Mouse (Mus musculus) forebrain, embryonic 14.5 days (tissue): ENCODE data around the gene Gm43191. TPM values are rescaled to one million over a fixed set of nuclear protein-coding genes. Genes with fewer than 3 reads are reported as not detected.
"Not testable (repeated sequence)": the region's sequence is repeated elsewhere in the genome, so short reads cannot be mapped to it uniquely, and the experiment has no call there.

ENCODE experiments used
- ATAC-seq: fragments of 200-750 bp; cut with Nextera tagmentation; 2 replicates; pipeline ENCODE4 v1.8.0; 2017; ENCODE audit warnings: mild to moderate bottlenecking, moderate library complexity
- DNase-seq: peaks from one replicate; pipeline ENCODE4 v3.0.0-alpha.2; 2015; ENCODE audit warnings: low spot score
- H3K27ac ChIP-seq: fragments of 300-500 bp; sonication (generic); 2 replicates; pipeline ENCODE4 v1.5.1; 2014; ENCODE audit warnings: low read depth, mild to moderate bottlenecking, control low read depth, low read length, moderate library complexity
- H3K27me3 ChIP-seq: fragments of 300-500 bp; sonication (generic); replicated peaks from 2 replicates; pipeline ENCODE4 v1.6.1; 2014; ENCODE audit warnings: low read length, control low read depth, mixed read lengths; ENCODE audit not compliant: control insufficient read depth, insufficient read depth
- H3K36me3 ChIP-seq: fragments of 300-500 bp; sonication (generic); 2 replicates; pipeline ENCODE4 v1.6.1; 2014; ENCODE audit warnings: low read length, control low read depth; ENCODE audit not compliant: control insufficient read depth, insufficient read depth
- H3K4me1 ChIP-seq: fragments of 300-500 bp; sonication (generic); 2 replicates; pipeline ENCODE4 v1.6.1; 2014; ENCODE audit warnings: antibody characterized with exemption, low read length, control low read depth; ENCODE audit not compliant: control insufficient read depth, insufficient read depth
- H3K4me2 ChIP-seq: fragments of 300-500 bp; sonication (generic); 2 replicates; pipeline ENCODE4 v1.6.1; 2014; ENCODE audit warnings: mild to moderate bottlenecking, control low read depth, low read length
- H3K4me3 ChIP-seq: fragments of 300-500 bp; sonication (generic); 2 replicates; pipeline ENCODE4 v1.5.1; 2014; ENCODE audit warnings: low read depth, low read length, control low read depth
- H3K9ac ChIP-seq: fragments of 300-500 bp; sonication (generic); 2 replicates; pipeline ENCODE4 v1.6.1; 2014; ENCODE audit warnings: mild to moderate bottlenecking, low read length, control low read depth, moderate library complexity
- H3K9me3 ChIP-seq: fragments of 300-500 bp; sonication (generic); replicated peaks from 2 replicates; pipeline ENCODE4 v1.6.1; 2016; ENCODE audit warnings: low read length, control low read depth, mixed read lengths; ENCODE audit not compliant: control insufficient read depth
- WGBS: fragments of 180-500 bp; shearing (Covaris S2); extraction: QIAGEN DNeasy Blood & Tissue Kit; methylation state at CpG from one replicate; pipeline ENCODE4 v1.1.7; 2014; 5-methylcytosine and 5-hydroxymethylcytosine counted together
- polyA plus RNA-seq: library from polyadenylated mRNA; unstranded; fragments of >200 nt; fragmentation: Nextera tagmentation; extraction: Ambion mirVana; gene quantifications from 2 replicates; pipeline ENCODE4 v1.2.1, GENCODE M21; 2014

Gene Gm43191
- polyA plus RNA-seq, 1 experiment from 2014 or later, result not detected

DNA sequence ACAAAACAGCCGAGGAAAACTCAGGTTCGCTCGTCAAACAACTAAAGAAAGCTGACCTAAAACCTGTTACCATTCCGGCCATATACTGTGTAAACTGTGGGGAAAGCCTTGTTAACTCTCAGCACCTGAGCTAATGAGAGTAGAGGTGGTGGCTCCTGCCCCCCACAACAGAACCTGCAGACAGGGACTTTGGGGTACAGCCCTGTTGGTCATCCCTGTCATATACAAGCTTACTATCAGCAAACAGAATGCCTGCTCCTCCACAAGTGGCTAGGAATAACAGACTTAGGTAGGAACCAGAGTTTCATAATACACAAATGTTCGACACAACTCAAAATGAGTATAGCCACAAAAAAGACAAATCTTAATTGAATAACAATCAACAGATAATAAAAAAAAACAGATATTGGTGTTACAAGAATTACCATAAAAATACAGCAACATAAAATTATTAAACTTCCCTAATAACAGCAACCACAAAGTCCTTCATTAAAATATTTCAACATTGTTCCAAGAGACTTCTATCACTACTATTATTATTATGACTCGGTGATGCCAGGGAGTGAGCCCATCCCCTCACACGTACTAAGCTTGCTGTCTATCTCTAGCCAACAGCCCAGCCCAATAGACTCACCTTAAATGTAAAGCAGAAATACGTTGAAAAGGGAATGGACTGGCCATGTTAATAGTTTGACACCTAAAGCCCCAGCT, 14.1 kb upstream of the Gm43191 start:
- Histone ChIP-seq H3K9me3 (no peaks in the 10 kb centered on the region), H3K27ac (no peak overlapping the region), H3K4me2 (no peak overlapping the region), H3K27me3 (no peaks in the 10 kb centered on the region), H3K4me1 (no peaks in the 10 kb centered on the region), H3K36me3 (no peaks in the 10 kb centered on the region), H3K9ac (no peak overlapping the region), H3K4me3 (no peak overlapping the region)
- no peak for DNase-seq
- 88% methylated on average over 8 of the region's 8 CpGs for WGBS
- ATAC-seq, result no peak

GRCm38 (mm10) chr3:116694312-116694711, 13.3 kb upstream of the Gm43191 start:
- Histone ChIP-seq H3K4me3 (no peak overlapping the region), H3K4me1 (no peaks in the 10 kb centered on the region), H3K27me3 (no peaks in the 10 kb centered on the region), H3K9me3 (no peaks in the 10 kb centered on the region), H3K27ac (no peak overlapping the region), H3K9ac (no peak overlapping the region), H3K4me2 (no peak overlapping the region), H3K36me3 (no peaks in the 10 kb centered on the region)
- ATAC-seq (no peak), DNase-seq (no peak)
- 64% methylated on average over 3 of the region's 3 CpGs for WGBS

- ATAC-seq, H3K4me3 ChIP-seq, H3K27me3 ChIP-seq, H3K9me3 ChIP-seq, DNase-seq, H3K9ac ChIP-seq, H3K36me3 ChIP-seq, H3K4me2 ChIP-seq, H3K27ac ChIP-seq: not testable (repeated sequence)
- H3K4me1 ChIP-seq, result peaks cover 10% of the 10 kb centered on the region
- WGBS, result 92% methylated on average over 9 of the region's 9 CpGs
Measured at GRCm38 (mm10) chr3:116664281-116664680, 16.8 kb downstream of the Gm43191 start.

- Histone ChIP-seq H3K4me2 (peak within 1 kb of the TSS; percentile 63), H3K27ac (peak within 1 kb of the TSS; percentile 94), H3K36me3 (no peaks in the 10 kb centered on the region), H3K9me3 (no peaks in the 10 kb centered on the region), H3K9ac (peak within 1 kb of the TSS; percentile 98), H3K27me3 (no peaks in the 10 kb centered on the region), H3K4me3 (peak within 1 kb of the TSS; percentile 97), H3K4me1 (peaks cover 17% of the 10 kb centered on the region)
- WGBS, result under 1% methylated on average over 39 of the region's 39 CpGs
- ATAC-seq, result peak; percentile 99
- peak; percentile 96 for DNase-seq
Measured at GRCm38 (mm10) chr3:116662463-116662863, 18.6 kb downstream of the Gm43191 start, which contains the start of gene Mfsd14a. Mfsd14a (minus strand) TSS chr3:116662677.

DNA sequence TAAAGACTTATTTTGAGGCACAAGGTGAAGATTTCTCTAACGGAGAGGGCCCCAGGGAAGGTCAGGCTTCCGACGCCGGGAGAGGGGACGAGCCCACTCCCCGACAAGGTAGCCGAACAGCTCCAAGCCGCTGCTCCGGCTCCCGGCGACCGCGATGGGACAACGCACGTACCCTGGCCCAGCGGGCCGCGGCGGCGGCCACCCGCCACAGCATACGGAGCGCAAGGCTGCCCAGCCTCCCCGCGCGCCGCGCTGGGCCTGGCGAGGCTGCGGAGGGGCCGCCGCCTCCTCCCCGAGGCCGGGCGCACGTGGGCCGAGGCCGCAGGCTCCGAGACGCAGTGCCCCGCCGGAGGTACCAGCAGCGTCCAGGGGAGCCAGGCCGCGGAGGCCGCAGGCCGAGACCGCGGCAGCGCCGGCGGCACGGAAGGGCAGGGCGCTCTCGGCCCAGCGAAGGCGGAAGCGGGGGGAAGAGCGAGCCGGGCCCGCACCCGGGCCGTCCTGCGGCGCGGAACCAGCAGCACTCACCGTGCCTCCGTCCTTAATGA, 19.1 kb downstream of the Gm43191 start:
- Histone ChIP-seq H3K27me3 (no peaks in the 10 kb centered on the region), H3K4me3 (peak overlapping the region; percentile 97), H3K4me1 (peaks cover 17% of the 10 kb centered on the region), H3K9ac (peak overlapping the region; percentile 98), H3K27ac (peak overlapping the region; percentile 94), H3K4me2 (peak overlapping the region; percentile 63), H3K9me3 (no peaks in the 10 kb centered on the region), H3K36me3 (no peaks in the 10 kb centered on the region)
- ATAC-seq (peak; percentile 84), DNase-seq (peak; percentile 41)
- WGBS, result under 1% methylated on average over 52 of the region's 68 CpGs

DNA sequence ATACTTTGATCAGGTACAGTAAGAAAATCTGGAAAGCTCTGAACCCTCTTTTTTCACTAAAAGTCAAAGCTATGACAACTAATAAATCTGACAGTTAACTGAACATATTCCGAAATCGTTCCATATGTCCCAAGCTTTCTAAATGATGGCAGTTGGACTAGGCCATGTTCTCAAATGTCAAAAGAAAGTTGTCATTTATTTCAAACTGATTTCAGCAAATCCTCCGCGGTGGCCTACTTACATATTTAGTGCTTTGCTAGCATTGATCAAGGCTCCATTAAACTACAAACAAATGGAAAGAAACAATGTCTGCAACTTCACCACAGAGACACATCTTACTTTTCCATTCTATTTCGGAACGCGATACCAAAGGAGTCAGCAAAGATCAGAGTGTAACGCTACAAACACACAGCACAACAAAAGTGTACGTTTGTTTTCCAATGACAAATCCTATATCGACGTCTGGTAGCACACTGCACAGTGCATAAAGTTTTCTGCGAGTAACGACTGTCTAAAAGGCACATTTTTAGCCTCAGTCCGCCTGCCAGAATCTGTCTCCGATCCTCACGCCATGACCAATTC, 19.7 kb downstream of the Gm43191 start:
- no peaks in the 10 kb centered on the region for H3K9me3 ChIP-seq
- peaks cover 17% of the 10 kb centered on the region for H3K4me1 ChIP-seq
- peak overlapping the region; percentile 63 for H3K4me2 ChIP-seq
- peak overlapping the region; percentile 98 for H3K9ac ChIP-seq
- DNase-seq (peak; percentile 22), ATAC-seq (no peak)
- peak overlapping the region; percentile 94 for H3K27ac ChIP-seq
- H3K36me3 ChIP-seq, result no peaks in the 10 kb centered on the region
- WGBS, result 7% methylated on average over 16 of the region's 16 CpGs
- H3K27me3 ChIP-seq, result no peaks in the 10 kb centered on the region
- peak overlapping the region; percentile 97 for H3K4me3 ChIP-seq

DNA sequence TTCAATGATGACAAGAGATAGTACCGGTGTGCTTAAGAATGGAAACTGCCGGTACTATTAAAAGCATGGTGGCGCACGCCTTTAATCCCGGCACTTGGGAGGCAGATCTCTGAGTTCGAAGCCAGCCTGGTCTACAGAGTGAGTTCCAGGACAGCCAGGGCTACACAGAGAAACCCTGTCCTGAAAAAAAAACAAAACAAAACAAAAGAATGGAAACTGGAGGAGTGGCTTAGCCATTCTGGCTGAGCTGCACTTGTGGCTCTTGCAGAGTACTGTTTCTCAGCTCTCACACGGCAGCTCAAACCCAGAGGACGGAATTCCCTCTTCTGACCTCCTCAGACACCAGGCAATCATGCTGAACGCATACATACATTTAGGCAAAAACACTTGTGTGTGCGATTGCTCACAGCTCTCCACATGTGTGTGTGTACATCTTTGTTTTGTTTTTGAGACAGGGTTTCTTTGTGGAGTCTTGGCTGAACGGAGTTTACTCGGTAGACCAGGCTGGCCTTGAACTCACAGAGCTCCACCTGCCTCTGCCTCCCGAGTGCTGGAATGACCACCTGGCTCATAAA, 21.1 kb downstream of the Gm43191 start:
- no peak overlapping the region for H3K9ac ChIP-seq
- no peak overlapping the region for H3K4me3 ChIP-seq
- no peak overlapping the region for H3K27ac ChIP-seq
- ATAC-seq, result no peak
- no peak for DNase-seq
- no peaks in the 10 kb centered on the region for H3K27me3 ChIP-seq
- peak overlapping the region; percentile 7; the same call in 1 of the 2 replicates for H3K4me2 ChIP-seq
- H3K4me1 ChIP-seq, result peaks cover 17% of the 10 kb centered on the region
- no peaks in the 10 kb centered on the region for H3K9me3 ChIP-seq
- H3K36me3 ChIP-seq, result no peaks in the 10 kb centered on the region
- WGBS, result 85% methylated on average over 13 of the region's 13 CpGs

DNA sequence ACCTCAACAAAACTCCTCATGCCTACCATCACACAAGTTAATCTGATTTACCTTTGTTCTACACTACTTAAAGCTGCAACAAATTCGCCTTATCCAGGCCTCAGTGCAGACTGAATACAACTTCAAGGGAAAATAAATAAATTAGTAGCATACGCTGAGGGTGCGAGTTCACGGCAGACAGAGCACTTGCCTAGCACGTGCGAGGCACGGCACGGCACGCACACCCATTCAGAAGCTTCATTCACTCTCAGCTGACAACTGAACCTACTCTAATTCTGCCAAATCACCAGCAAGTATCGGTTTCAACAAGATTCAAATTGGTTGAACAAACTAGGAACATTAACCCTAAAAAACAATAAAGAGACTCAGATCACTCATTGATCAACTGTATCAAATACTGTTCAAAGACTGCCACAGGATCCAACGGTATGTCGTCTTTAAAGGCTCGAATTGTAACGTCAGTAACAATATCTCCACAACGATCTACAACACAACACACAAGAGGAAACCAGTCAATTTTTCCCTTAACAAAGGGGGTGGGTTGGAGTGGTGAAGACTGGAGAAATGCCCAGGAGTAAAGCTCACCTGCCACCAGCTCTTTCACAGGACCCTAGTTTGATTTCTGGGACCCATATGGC, 22.0 kb downstream of the Gm43191 start:
- 57% methylated on average over 15 of the region's 15 CpGs for WGBS
- DNase-seq, result no peak
- Histone ChIP-seq H3K4me1 (peaks cover 17% of the 10 kb centered on the region), H3K9me3 (no peaks in the 10 kb centered on the region), H3K4me2 (no peak overlapping the region), H3K36me3 (no peaks in the 10 kb centered on the region), H3K27ac (no peak overlapping the region), H3K27me3 (no peaks in the 10 kb centered on the region), H3K9ac (no peak overlapping the region), H3K4me3 (no peak overlapping the region)
- ATAC-seq, result no peak
